Mouse (Mus musculus) thymus, adult 2 months (tissue): ENCODE data around the gene Eftud2.

Experiments
- CTCF ChIP-seq: fragments of 200-500 bp; IDR thresholded peaks from 2 replicates; pipeline ENCODE4 v1.5.1; 2012; ENCODE audit warnings: mild to moderate bottlenecking, control low read depth, low read length, moderate library complexity, borderline replicate concordance; ENCODE audit not compliant: control insufficient read depth, poor library complexity, insufficient read depth; ENCODE audit errors: extremely low read depth
- POLR2A ChIP-seq: fragments of 200-500 bp; IDR thresholded peaks from 2 replicates; pipeline ENCODE4 v1.6.1; 2012; ENCODE audit warnings: mild to moderate bottlenecking, low read length, control low read depth, moderate library complexity; ENCODE audit not compliant: control insufficient read depth, poor library complexity, insufficient read depth; ENCODE audit errors: extremely low read depth

- TF ChIP-seq POLR2A (no peak), CTCF (no peak)
Measured at GRCm38 (mm10) chr11:102818121-102819020, 62.4 kb downstream of the Eftud2 start.
